Mouse (Mus musculus): Measurements from ENCODE around the gene Efna1. TPM values are rescaled to one million over a fixed set of nuclear protein-coding genes. Genes with fewer than 3 reads are reported as not detected.

Gene Efna1
- polyA plus RNA-seq, 1 experiment from 2014 or later, result 86.7 TPM

GRCm38 (mm10) chr3:89281579-89282290, 793 bp upstream of the Efna1 start:
- H3K4me1 ChIP-seq (ENCODE audit: insufficient read depth, low read length), result peaks cover 42% of the 10 kb centered on the region
- ATAC-seq (ENCODE audit: low FRiP score, low TSS enrichment), result no peak
- no peaks in the 10 kb centered on the region for H3K36me3 ChIP-seq (ENCODE audit: insufficient read depth, low read length)
- H3K9me3 ChIP-seq (ENCODE audit: low read length), result no peaks in the 10 kb centered on the region
- H3K4me3 ChIP-seq (ENCODE audit: low read length), result peak overlapping the region; percentile 59
- WGBS, result 13% methylated on average over 20 of the region's 20 CpGs
- H3K27me3 ChIP-seq (ENCODE audit: insufficient read depth, low read length), result no peaks in the 10 kb centered on the region
- H3K9ac ChIP-seq (replicated peaks; ENCODE audit: low read length), result peak overlapping the region; percentile 75
- H3K4me2 ChIP-seq (replicated peaks; ENCODE audit: low read depth, low read length), result peak overlapping the region; percentile 91
- H3K27ac ChIP-seq (ENCODE audit: low read length), result peak overlapping the region; percentile 88

- Histone ChIP-seq H3K9ac (replicated peaks; ENCODE audit: low read length) (peak overlapping the region; percentile 75), H3K9me3 (ENCODE audit: low read length) (no peaks in the 10 kb centered on the region), H3K4me2 (replicated peaks; ENCODE audit: low read depth, low read length) (peak overlapping the region; percentile 91), H3K36me3 (ENCODE audit: insufficient read depth, low read length) (peaks cover 10% of the 10 kb centered on the region), H3K4me3 (ENCODE audit: low read length) (peak overlapping the region; percentile 59), H3K4me1 (ENCODE audit: insufficient read depth, low read length) (peaks cover 51% of the 10 kb centered on the region), H3K27ac (ENCODE audit: low read length) (peak overlapping the region; percentile 88), H3K27me3 (ENCODE audit: insufficient read depth, low read length) (no peaks in the 10 kb centered on the region)
- under 1% methylated on average over 29 of the region's 29 CpGs for WGBS
- ATAC-seq (ENCODE audit: low FRiP score, low TSS enrichment), result no peak
Observed at GRCm38 (mm10) chr3:89280050-89280605, 814 bp downstream of the Efna1 start.

- Histone ChIP-seq H3K27me3 (ENCODE audit: insufficient read depth, low read length) (no peaks in the 10 kb centered on the region), H3K4me1 (ENCODE audit: insufficient read depth, low read length) (peaks cover 51% of the 10 kb centered on the region), H3K9ac (replicated peaks; ENCODE audit: low read length) (peak overlapping the region; percentile 75), H3K36me3 (ENCODE audit: insufficient read depth, low read length) (peaks cover 14% of the 10 kb centered on the region), H3K9me3 (ENCODE audit: low read length) (no peaks in the 10 kb centered on the region), H3K4me2 (replicated peaks; ENCODE audit: low read depth, low read length) (peak overlapping the region; percentile 91), H3K4me3 (ENCODE audit: low read length) (peak overlapping the region; percentile 59), H3K27ac (ENCODE audit: low read length) (peak overlapping the region; percentile 88)
- ATAC-seq (ENCODE audit: low FRiP score, low TSS enrichment), result peak; percentile 83
- WGBS, result 2% methylated on average over 35 of the region's 35 CpGs
Observed at GRCm38 (mm10) chr3:89279153-89279890, 1.6 kb downstream of the Efna1 start.

GRCm38 (mm10) chr3:89278643-89279042, 2.3 kb downstream of the Efna1 start:
- peaks cover 44% of the 10 kb centered on the region for H3K4me1 ChIP-seq (ENCODE audit: insufficient read depth, low read length)
- H3K9ac ChIP-seq (replicated peaks; ENCODE audit: low read length), result peak overlapping the region; percentile 75
- H3K9me3 ChIP-seq (ENCODE audit: low read length), result no peaks in the 10 kb centered on the region
- no peaks in the 10 kb centered on the region for H3K27me3 ChIP-seq (ENCODE audit: insufficient read depth, low read length)
- WGBS, result 7% methylated on average over 8 of the region's 8 CpGs
- peak overlapping the region; percentile 59 for H3K4me3 ChIP-seq (ENCODE audit: low read length)
- peaks cover 15% of the 10 kb centered on the region for H3K36me3 ChIP-seq (ENCODE audit: insufficient read depth, low read length)
- no peak for ATAC-seq (ENCODE audit: low FRiP score, low TSS enrichment)
- H3K27ac ChIP-seq (ENCODE audit: low read length), result peak overlapping the region; percentile 88
- H3K4me2 ChIP-seq (replicated peaks; ENCODE audit: low read depth, low read length), result peak overlapping the region; percentile 91

GRCm38 (mm10) chr3:89278107-89278506, 2.8 kb downstream of the Efna1 start:
- peak overlapping the region; percentile 59 for H3K4me3 ChIP-seq (ENCODE audit: low read length)
- 31% methylated on average over 7 of the region's 7 CpGs for whole genome bisulfite sequencing
- H3K36me3 ChIP-seq (ENCODE audit: insufficient read depth, low read length), result peaks cover 18% of the 10 kb centered on the region
- peaks cover 44% of the 10 kb centered on the region for H3K4me1 ChIP-seq (ENCODE audit: insufficient read depth, low read length)
- H3K27me3 ChIP-seq (ENCODE audit: insufficient read depth, low read length), result no peaks in the 10 kb centered on the region
- peak; percentile 43 for ATAC-seq (ENCODE audit: low FRiP score, low TSS enrichment)
- H3K9me3 ChIP-seq (ENCODE audit: low read length), result no peaks in the 10 kb centered on the region
- peak overlapping the region; percentile 88 for H3K27ac ChIP-seq (ENCODE audit: low read length)
- H3K4me2 ChIP-seq (replicated peaks; ENCODE audit: low read depth, low read length), result peak overlapping the region; percentile 91
- peak overlapping the region; percentile 75 for H3K9ac ChIP-seq (replicated peaks; ENCODE audit: low read length)

DNA sequence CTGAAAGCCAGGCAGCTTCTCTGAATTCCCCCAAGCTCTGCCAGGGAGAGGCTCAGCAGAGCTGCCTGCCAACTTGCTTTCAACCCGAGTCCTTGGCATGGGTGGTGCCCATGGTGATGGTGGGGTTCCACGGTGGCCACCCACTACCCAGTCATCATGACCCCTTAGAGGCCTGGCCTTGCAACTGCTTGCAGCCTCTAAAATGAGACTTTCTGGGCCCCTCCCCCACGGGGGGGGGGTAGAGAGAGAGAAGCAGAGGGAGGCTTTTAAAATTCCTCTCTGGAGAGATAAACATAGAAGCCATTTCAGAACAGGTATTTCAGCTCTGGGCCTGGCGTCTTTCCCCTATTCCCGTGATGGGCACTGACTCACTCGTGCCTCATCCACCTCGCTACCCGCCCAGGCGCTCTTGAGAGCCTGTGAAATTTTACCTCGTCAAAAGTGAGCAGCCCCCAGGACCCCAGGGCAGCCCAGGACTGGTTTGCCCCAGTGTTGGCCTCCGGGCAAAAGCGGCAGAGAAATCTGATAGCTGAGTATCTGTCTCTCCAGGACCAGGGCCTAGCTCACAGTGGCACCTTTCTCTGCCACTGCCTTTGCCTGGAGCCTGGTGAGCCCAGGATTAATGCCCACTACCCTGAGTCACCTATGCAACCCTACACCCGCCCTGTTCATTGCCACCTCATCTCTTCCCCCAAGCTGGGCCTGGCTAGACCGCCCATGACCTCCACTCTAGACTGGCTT, 3.5 kb downstream of the Efna1 start:
- Histone ChIP-seq H3K36me3 (ENCODE audit: insufficient read depth, low read length) (peaks cover 22% of the 10 kb centered on the region), H3K9ac (replicated peaks; ENCODE audit: low read length) (peak overlapping the region; percentile 75), H3K27ac (ENCODE audit: low read length) (peak overlapping the region; percentile 88), H3K4me1 (ENCODE audit: insufficient read depth, low read length) (peaks cover 44% of the 10 kb centered on the region), H3K4me2 (replicated peaks; ENCODE audit: low read depth, low read length) (peak overlapping the region; percentile 91), H3K4me3 (ENCODE audit: low read length) (peak overlapping the region; percentile 59), H3K27me3 (ENCODE audit: insufficient read depth, low read length) (no peaks in the 10 kb centered on the region), H3K9me3 (ENCODE audit: low read length) (no peaks in the 10 kb centered on the region)
- WGBS, result 20% methylated on average over 14 of the region's 14 CpGs
- ATAC-seq (ENCODE audit: low FRiP score, low TSS enrichment), result peak; percentile 13

DNA sequence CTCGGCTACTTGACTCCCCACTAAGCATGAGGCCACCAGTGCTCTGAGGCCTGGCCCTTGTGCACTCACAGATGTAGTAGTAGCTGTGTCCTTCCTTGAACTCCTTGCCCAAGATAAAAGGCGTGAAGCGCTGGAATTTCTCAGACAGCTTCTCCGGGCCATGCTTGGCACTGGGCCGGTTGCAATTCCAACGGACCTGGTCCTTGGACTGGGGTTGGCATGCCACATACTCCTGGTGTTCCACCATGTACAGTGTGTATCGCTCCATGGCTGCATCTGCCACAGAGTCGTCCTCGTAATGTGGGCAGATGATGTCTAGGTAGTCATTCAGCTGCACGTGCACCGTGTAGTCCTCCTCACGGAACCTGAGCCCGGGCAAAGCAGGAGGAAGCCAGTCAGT, 4.9 kb downstream of the Efna1 start:
- ATAC-seq (ENCODE audit: low FRiP score, low TSS enrichment), result no peak

GRCm38 (mm10) chr3:89271760-89272159, 9.2 kb downstream of the Efna1 start:
- 68% methylated on average over 6 of the region's 6 CpGs for WGBS
- H3K4me2 ChIP-seq (replicated peaks; ENCODE audit: low read depth, low read length), result no peak overlapping the region
- no peak overlapping the region for H3K9ac ChIP-seq (replicated peaks; ENCODE audit: low read length)
- ATAC-seq (ENCODE audit: low FRiP score, low TSS enrichment), result no peak
- no peaks in the 10 kb centered on the region for H3K9me3 ChIP-seq (ENCODE audit: low read length)
- H3K4me3 ChIP-seq (ENCODE audit: low read length), result no peak overlapping the region
- peaks cover 33% of the 10 kb centered on the region for H3K36me3 ChIP-seq (ENCODE audit: insufficient read depth, low read length)
- H3K4me1 ChIP-seq (ENCODE audit: insufficient read depth, low read length), result peaks cover 46% of the 10 kb centered on the region
- H3K27ac ChIP-seq (ENCODE audit: low read length), result no peak overlapping the region
- no peaks in the 10 kb centered on the region for H3K27me3 ChIP-seq (ENCODE audit: insufficient read depth, low read length)

More for the DNA sequence above, 4.9 kb downstream of the Efna1 start:
- Histone ChIP-seq H3K4me2 (replicated peaks; ENCODE audit: low read depth, low read length) (no peak overlapping the region; the same call in 1 of the 2 replicates), H3K4me3 (ENCODE audit: low read length) (no peak overlapping the region), H3K27ac (ENCODE audit: low read length) (no peak overlapping the region), H3K4me1 (ENCODE audit: insufficient read depth, low read length) (peaks cover 36% of the 10 kb centered on the region), H3K9me3 (ENCODE audit: low read length) (no peaks in the 10 kb centered on the region), H3K9ac (replicated peaks; ENCODE audit: low read length) (no peak overlapping the region), H3K36me3 (ENCODE audit: insufficient read depth, low read length) (peaks cover 30% of the 10 kb centered on the region), H3K27me3 (ENCODE audit: insufficient read depth, low read length) (no peaks in the 10 kb centered on the region)
- WGBS, result 92% methylated on average over 13 of the region's 13 CpGs

DNA sequence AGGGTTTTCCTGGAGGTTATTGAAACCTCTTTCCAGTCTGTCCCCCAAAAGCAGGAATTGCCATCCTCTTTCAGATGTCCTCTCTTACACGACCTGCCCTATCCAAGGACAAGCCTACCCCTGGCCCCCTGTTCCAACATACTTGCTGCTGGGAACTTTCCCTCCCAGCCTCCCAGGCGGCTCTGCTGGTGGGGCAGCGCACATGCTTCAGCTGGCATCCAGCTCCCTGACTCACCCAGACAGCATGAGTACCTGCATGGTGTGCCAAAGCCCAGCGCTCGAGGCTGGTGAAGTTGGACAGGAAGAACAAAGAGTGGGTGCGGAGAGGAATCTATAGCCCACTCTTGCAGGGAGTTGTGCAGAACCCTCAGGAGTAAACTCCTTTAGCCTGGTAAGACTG, 10.1 kb downstream of the Efna1 start:
- peaks cover 40% of the 10 kb centered on the region for H3K4me1 ChIP-seq (ENCODE audit: insufficient read depth, low read length)
- peaks cover 31% of the 10 kb centered on the region for H3K36me3 ChIP-seq (ENCODE audit: insufficient read depth, low read length)
- peak overlapping the region; percentile 88 for H3K27ac ChIP-seq (ENCODE audit: low read length)
- peak overlapping the region; percentile 77 for H3K9ac ChIP-seq (replicated peaks; ENCODE audit: low read length)
- H3K27me3 ChIP-seq (ENCODE audit: insufficient read depth, low read length), result no peaks in the 10 kb centered on the region
- 65% methylated on average over 6 of the region's 6 CpGs for WGBS
- no peaks in the 10 kb centered on the region for H3K9me3 ChIP-seq (ENCODE audit: low read length)
- H3K4me2 ChIP-seq (replicated peaks; ENCODE audit: low read depth, low read length), result peak overlapping the region; percentile 76
- ATAC-seq (ENCODE audit: low FRiP score, low TSS enrichment), result no peak
- peak overlapping the region; percentile 62 for H3K4me3 ChIP-seq (ENCODE audit: low read length)

Data from kidney, embryonic 16.5 days (tissue).